Mouse (Mus musculus): Measurements from ENCODE around the gene Rhoa.
"Not testable (repeated sequence)": the region's sequence is repeated elsewhere in the genome, so short reads cannot be mapped to it uniquely, and the experiment has no call there.

Rhoa gene

DNA sequence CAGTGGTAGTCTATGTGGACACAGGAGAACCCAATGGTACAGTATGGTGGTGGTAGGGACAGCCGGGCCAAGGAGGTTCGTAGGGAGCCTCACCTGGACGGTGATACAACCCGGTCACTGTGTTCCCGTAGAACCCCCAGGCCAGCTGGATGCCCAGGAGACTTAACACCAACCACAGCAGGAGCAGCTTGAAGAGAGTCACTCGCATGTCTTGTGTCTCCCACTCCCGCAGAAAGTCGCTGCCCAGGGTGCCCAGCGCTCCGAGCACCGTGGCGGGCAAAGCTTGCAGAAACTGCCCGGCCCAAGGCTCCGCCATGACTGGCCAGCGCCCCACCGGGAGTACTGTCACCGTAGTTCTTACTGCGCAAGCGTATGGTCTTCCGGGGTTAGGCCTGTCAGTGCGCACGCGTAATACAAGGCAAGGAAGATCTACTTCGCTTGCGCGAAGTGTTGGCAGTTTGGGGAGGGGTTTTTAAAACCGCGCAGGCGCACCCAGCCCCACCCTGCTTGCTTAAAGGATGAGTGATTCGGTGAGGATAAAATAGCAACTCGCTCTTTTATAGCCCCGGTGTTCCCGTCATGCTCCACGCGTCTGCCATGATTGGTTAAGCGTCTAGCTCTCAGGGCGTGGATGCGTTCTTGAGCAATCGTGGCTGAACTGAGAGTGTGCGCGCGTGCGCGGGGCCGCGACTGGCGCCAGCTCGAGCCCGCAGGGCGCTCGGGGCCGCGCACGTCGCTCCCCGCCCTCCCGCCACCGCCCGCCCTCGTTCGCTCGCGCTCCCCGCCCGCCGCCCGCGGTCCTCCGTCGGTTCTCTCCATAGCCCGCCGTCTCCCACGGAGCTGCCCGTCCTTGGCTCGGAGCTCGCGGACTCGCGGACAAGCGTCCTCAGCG, at the start of gene Rhoa, which contains the start of gene Tcta:
Gene Rhoa (plus strand): TSS at position 501 of the 892 bp plus-strand sequence.
Gene Tcta (minus strand): TSS at position 532 of the 892 bp plus-strand sequence.
- DNase-seq: peak; percentile 99 to 100

DNA sequence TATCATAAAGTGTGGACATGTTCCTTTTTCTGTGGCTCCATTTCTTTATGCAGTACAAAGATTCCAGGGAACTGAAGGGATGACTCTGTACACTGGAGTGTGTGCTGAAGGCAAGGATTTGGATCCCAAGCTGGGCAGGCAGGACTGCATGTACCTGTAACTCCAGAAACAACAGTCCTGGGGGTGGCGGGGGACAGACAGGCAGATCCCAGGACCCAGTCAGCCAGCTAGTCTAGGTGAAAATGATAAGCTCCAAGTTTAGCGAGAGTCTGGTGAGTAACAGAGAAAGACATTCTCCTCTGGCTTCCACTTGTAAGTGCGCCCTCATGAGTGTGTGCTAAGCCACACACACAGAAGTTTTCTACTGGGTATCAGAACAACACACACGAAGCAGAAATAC, 45.4 kb upstream of the Rhoa start:
- no peak for DNase-seq

DNA sequence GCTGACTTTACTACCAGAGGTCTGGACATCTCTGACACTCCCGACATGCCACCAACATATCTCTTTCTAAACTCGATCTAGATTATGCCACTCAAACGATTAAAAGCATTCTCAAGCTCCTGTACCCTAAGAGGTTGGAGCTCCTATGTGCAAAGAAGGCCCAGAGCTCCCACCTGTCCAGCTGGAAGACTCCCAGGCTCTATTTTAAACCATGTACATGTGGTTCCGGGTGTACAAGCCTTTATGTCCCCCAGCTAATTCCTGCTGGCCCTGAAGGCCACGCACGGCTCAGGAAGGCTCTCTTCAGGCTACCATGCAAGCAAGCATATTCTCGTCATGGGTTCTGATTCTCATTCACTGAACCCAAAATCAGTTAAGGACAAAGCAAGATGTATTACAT, 44.1 kb upstream of the Rhoa start:
- no peak for DNase-seq

DNA sequence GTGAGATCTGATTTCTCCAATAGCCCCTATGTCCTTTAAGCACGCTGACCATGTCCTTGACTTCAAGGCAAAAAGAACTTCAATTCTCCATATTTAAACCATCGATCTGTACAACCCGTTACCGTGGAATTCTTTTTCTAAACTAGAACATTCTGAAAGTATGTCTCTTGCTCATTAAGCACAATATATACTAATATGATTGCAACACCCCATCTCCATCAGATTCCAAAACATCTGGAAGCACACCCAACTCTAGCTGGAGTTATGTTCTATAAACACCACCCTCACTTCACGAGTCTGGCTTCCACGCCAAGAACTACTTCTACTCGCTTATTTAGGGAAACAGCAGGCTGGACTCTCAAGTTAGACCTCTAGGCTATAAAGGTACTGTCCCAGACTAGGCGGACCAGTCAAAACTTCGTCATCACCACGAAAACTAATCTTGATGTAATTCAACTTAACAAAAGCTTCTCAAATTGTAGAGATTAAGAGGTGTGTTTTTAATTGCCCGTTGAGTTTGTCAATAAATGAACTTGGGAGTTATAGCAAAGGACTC, 43.4 kb upstream of the Rhoa start:
- no peak for DNase-seq

DNA sequence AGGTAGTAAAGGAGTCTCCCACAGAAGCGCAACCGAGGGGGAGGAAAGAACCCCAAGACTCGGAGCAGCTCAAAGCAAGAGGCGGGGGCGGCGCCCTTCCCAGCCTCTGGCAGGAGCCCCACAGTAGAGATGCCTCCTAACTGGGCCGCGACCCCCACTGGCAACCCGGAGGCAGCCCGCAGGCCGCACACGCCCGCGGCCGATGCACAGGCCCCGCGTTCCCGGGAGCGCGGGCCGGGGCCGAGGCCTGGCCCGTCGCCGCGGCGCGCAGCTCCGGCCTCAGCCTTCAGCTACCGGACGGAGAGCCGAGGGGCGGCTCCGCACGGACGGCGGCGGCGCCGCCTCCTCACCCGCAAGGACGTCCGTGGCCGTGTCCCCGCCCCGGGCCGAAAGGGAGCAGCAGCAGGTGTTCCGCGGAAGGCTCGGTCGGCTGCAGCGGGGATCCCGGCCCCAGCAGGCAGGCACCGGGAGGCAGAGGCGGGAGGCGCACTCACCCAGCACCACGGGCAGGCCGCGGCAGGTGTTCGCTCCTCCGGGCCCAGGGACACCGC, 42.7 kb upstream of the Rhoa start:
- DNase-seq: peak; percentile 37 to 68

DNA sequence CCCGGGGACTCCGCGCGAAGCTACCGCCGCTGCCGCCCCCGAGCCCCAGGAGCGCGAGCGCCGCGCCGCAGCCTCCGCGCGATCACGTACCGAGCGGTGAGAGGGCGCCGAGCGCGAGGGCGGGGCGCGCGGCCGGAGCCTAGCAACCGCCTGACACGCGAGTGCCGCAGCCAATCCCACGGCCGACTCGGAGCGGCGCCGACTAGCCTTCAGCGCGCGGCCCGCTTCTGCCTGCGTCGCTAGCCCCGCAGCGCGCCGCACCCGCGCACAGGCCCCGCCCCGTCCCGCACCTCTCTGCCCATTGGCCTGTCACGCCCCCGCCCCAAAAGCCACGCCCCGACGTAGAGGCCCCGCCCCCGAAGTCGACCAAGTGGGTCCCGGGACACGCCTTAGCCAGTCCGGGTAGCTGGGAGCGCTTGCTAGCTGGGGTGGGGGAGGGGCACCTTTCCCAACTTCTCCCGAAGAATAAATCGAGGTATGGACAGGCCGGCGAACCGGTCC, 42.2 kb upstream of the Rhoa start, which contains the start of gene Dag1:
Gene Dag1 (minus strand): TSS at position 269 of the 501 bp plus-strand sequence.
- peak; percentile 91 to 93 for DNase-seq

DNA sequence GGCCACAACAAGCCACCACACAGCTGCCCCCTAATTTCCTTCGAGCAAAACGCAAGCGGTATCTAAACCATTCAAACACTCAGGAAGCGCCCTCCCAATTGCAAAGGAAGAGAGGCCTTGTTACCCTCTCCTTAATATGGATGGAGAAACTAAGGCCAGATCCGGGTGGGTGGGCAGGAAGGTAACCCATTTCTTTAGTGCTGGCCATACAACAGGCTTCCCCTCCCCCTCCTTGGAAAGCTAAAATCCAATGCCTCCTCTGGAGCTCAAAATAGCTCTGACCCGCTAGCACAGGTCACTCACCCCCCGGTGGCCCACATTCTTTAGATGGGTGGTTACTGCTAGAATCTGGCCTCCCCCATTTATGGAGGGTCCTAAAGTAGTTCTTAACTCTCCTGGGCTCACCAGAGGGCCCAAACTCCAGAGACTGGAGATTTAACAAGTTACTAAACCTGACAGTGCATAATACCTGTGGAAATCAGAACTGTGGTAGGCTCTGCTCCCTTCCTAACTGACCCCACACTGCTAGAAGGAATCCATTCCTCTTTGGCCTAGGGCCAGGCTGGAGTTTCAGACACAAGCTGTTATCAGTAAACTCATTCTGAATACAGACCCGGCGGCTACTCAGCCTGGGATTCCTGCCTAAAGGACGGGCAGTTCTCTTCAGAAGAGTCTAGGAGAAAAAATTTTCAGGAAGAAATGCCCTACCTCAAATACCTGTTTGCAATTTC, 41.6 kb upstream of the Rhoa start:
- no peak for DNase-seq

DNA sequence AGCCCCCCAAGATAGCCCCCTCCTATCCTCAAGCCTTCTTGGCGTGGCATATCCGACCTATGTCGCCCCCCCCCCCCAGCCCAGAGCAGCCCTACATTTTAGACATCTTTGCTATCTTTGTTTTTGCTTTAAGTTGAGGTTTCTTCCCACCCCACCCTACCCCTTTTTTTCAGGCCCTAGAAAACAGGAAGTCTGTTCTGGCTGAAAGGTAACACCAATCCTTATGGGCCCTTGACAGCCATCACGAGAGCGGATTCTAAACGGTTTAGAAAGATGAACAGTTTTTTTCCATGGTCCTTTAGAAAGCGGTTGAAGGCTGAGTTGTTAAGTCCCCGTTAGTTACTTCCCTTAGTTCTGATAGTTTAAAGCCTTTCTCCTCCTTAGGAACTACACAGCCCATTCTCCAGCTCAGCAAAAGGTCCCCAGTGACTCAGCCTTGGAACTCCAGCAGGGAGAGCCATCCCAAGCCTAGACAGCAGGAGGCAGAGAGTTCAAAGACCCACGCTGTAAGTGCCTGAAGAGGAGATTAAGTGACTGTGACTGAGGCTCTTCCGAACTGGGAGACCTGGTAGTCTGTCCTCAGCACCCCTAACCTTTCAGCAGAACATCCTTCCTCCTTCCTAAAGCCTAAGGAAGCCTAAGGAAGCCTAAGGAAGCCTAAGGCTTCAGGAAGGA, 39.5 kb upstream of the Rhoa start:
- DNase-seq: no peak

DNA sequence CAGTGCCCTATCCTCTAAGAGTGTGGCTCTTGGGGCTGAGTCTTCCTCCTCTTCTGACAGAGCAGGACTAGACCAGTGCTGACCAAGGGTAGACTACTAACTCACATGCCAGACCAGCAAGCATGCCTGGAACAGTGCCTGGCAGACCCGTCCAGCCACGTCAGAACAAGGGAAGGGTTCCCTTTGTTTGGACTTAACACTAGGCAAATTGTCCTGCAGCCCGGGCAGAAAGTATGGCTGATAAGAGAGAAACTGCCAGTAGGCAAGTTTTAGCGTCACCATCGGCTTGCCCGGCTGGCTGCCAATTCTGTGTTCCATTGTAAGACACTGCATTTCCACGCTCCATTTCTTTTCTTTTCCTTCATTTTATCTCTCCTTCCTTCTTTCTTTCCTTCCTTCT, 38.2 kb upstream of the Rhoa start:
- DNase-seq: no peak

DNA sequence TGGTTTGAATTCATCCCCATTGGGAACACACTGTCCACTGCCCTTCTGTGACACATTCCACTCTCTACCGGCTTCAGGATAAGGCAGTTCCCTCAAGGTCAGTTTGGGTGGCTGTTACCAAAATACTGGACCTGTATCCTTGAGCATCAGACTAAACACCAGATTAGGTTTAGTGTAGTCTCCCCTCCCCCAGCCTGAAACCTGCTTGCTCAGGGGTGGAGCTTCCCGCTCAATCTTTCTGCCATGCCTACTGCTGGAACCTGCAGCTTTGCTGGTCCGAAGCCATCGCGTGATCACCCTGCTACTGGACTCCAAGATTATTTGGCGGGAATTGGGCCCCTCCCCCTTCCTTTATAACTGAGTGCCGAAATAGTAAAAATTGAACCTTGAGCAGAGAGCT, 37.2 kb upstream of the Rhoa start:
- not testable (repeated sequence) for DNase-seq

DNA sequence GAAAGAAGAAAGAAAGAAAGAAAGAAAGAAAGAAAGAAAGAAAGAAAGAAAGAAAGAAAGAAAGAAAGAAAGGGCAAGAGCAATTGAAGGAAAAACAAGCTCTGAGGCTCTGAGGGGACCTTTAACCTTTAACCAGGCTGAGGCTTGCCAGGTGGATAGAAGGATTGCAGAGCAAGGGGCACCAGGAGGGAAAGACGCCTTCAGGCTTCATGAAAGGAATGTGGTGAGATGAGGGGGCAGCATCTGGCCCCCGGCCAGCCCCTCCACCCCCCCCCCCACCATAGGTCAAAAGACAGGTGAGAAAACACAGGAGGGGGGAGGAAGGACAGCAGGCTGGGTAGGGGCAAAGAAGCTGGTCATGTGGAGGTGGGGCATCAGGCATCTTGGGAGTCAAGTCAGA, 34.0 kb upstream of the Rhoa start:
- DNase-seq: no peak

DNA sequence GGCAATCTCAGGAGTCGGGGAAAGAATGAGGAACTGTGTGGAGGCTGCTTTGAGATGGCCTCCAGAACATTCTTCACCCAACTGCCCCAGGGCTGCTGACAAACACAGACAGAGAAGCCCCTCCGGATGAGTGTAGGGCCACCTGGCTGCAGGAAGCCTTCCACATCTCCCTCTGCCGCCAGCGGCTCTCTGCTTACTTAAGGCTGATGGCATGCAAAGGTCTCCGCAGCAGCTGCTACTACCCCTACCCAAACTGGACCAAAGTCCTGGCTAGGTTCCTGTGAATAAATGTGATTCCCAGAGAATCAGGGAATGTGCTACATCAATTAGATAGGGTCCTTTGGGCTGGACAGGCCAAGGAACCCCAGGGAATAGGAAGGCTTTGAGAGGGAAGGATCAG, 33.2 kb upstream of the Rhoa start:
- DNase-seq: no peak

DNA sequence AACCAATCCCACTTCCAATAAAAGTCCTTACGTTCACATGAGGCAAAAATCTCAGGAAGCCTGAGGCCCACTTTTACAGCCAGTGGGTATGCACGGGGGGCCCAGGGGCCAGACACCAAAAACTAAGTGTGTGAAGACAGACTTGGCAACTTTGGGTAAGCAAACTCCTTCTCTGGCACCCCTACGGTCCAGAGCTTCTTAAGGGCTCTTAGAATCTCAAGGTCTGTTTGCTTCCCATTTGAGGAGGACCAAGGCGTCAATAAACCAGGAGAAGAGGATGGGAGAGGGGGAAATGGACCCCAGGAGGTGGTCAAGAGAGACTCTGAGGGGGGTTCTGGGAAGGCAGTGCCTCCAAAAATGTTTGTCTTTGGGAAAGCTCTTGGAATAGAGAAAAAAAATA, 32.4 kb upstream of the Rhoa start:
- no peak for DNase-seq

DNA sequence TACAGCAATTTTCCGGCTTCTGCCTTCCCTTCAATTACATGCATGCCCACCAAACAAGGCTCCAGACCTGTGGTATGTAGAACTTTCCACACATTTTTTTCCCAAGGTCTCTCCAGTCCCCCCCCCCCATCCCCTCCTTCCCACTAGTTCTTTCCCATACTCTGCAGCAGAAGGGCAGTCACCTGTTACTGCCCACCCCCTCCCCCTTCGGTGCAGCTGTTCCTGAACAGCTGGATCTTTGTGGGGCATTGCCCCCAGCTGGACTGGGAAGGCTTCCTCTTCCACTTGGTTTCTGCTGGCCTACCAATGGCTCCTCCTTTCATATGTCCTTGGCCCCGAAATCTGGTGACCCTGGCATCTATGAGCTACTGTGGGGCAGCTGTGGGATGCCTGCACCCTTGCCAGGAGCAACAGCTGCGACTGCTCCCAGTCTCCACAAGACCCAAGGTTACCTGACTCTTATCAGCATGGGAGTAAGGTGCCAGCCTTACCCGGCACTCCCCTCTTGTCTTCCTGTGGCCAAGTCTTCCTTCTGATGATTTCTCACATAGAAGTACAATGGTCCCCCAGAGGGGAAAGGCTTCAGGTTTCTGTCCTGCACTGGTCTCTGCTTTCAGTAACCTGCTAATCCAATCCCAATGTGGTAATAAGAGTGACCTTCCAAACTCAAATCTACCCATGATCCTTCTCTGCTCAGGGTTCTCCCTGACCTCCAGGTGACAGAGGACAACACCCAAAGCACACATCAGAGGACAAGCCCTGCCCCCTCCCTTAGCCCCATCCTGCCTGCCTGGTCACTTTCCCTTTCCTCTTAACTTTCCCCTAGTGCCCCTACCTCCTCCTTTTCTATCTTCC, 31.2 kb upstream of the Rhoa start:
- DNase-seq: no peak

DNA sequence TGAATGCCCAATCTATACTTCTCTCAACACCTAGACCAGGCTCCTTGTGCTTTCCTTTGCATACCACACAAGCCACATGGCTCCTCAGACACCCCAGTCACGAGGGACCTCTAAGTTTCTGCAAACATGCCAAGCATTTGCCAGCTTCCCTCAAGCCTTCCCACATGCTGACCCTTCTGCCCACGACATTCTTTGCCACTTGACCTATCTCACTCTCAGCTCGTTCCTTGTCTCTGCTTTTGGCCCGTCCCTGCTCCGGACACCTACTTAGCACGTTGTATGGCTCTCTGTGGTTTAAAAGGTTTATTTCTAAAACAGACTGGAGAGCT, 30.6 kb upstream of the Rhoa start:
- no peak for DNase-seq

DNA sequence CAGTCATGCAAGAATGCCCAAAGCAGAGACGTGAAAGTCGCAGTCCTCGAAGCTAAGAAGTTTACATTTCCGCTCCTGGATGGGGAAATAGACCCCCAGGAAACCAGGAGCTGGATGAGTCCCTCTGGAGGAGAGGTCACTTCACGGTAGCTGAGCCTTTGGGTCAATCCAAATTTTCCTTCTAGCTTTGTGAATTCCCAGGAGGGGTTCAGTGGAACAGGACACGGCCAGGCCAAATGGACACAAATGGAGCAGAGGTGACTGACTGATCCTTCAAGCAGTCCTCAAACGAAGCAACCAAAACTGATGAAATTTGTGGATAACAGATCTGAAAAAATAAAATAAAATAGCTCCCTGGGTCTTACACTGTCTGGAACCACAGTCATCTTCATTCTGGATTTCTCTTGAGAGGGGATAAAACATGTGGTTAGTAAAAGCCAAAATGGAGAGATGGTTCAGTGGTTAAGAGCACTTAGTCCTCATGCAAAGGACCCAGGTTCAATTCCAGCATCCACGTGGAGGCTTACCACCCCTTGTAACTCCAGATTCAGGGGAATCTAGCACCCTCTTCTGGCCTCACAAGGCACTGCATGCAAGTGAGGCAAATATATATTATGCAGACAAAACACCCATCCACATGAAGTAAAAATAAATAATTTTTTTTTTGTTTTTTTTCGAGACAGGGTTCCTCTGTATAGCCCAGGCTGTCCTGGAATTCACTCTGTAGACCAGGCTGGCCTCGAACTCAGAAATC, 27.1 kb upstream of the Rhoa start:
- no peak for DNase-seq

DNA sequence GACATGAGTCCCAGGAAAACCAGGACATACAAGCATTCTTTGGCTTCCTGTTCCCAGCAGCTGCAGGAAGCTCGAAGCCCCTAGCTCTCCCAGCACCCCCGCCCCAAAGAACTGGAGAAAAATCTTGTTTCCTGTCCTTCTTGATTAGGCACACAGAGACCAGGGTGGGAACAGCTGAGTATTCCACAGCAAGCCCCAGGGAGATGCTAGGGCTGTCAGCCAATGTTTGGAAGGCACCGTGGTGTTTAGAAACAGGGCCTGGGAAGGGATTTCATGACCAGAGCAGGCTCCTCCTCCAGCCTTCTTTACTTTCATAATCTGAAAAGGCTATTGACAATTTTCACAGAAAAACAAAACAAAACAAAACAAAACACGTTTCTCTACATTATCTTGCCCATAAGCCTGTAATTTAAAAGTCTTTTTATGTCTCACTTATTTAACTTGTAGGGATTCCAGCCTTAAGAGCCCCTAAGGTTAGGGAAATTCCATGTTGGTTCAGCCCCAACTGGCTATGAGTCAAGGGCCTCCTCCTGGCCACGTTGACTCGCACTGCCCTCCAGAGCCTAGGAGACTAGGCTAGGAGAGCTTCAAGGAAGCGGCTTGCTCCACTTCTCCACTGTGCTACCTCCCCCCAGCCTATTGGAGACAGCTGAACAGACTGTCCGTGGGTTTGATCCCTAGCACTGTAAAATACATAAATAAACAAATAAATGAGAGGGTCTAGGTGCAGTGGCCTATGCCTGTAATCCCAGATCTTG, 25.7 kb upstream of the Rhoa start:
- no peak for DNase-seq

DNA sequence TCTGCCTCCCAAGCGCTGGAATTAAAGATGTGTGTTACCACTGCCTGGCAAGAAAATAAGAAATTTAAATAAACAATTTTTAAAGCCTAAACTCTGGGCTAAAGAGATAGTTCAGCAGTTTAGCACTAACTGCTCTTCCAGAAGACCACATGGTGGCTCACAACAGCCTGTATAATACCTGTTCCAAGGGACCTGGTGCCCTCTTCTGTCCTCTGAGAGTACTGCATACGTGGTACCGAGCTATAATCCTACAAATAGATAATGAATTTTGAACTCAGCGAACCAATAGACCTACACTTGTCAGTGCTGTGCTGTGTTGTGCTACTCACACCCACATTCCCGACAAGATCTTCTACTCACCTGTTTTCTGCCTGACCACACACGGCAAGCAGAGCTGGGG, 21.5 kb upstream of the Rhoa start:
- DNase-seq: no peak

DNA sequence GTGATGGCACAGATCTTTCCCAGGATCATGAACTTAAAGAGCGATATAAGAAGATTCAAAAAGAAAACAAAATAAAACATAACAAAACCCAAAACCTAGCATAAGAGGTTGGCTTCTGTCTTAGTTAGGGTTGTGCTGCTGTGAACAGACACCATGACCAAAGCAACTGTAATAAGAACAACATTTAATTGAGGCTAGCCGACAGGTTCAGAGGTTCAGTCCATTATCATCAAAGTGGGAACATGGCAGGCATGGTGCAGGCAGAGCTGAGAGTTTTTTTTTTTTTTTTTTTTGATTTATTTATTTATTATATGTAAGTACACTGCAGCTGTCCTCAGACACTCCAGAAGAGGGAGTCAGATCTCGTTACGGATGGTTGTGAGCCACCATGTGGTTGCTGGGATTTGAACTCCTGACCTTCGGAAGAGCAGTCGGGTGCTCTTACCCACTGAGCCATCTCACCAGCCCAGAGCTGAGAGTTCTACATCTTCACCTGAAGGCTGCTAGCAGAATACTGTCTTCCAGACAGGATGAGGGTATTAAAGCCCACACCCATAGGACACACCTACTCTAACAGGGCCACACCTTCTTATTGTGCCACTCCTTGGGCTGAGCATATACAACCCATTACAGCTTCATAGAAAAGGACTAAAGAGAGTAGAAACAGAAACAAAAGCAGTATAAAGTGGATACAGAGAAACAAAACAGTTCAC, 18.2 kb upstream of the Rhoa start:
- DNase-seq: not testable (repeated sequence)

Data from thymus, adult 18-20 months (tissue).